Mouse (Mus musculus) stomach, embryonic 16.5 days (tissue): ENCODE data around the gene Gp1ba. TPM values are rescaled to one million over a fixed set of nuclear protein-coding genes. Genes with fewer than 3 reads are reported as not detected.
A peak's percentile ranks its signal among the peaks of the same experiment; 100 is the strongest.

Experiments used
- ATAC-seq: fragments of 200-750 bp; cut with Nextera tagmentation; 2 replicates; pipeline ENCODE4 v1.8.0; 2017; ENCODE audit warnings: moderate number of reproducible peaks, moderate TSS enrichment; ENCODE audit not compliant: insufficient read depth, low FRiP score
- H3K27ac ChIP-seq: fragments of 300-500 bp; sonication (generic); 2 replicates; pipeline ENCODE4 v1.5.1; 2014; ENCODE audit warnings: low read length
- H3K27me3 ChIP-seq: fragments of 300-500 bp; sonication (generic); 2 replicates; pipeline ENCODE4 v1.6.1; 2014; ENCODE audit warnings: low read length, control low read depth, mixed read lengths; ENCODE audit not compliant: control insufficient read depth, insufficient read depth
- H3K36me3 ChIP-seq: fragments of 300-500 bp; sonication (generic); 2 replicates; pipeline ENCODE4 v1.6.1; 2014; ENCODE audit warnings: low read length; ENCODE audit not compliant: control insufficient read depth, insufficient read depth
- H3K4me1 ChIP-seq: fragments of 300-500 bp; sonication (generic); 2 replicates; pipeline ENCODE4 v1.6.1; 2014; ENCODE audit warnings: low read length, control low read depth, mixed read lengths; ENCODE audit not compliant: control insufficient read depth, insufficient read depth
- H3K4me2 ChIP-seq: fragments of 300-500 bp; sonication (generic); 2 replicates; pipeline ENCODE4 v1.6.1; 2014; ENCODE audit warnings: low read depth, low read length, mixed read lengths
- H3K4me3 ChIP-seq: fragments of 300-500 bp; sonication (generic); replicated peaks from 2 replicates; pipeline ENCODE4 v1.5.1; 2014; ENCODE audit warnings: mild to moderate bottlenecking, low read length
- H3K9ac ChIP-seq: fragments of 300-500 bp; sonication (generic); 2 replicates; pipeline ENCODE4 v1.6.1; 2014; ENCODE audit warnings: low read length
- H3K9me3 ChIP-seq: fragments of 300-500 bp; sonication (generic); replicated peaks from 2 replicates; pipeline ENCODE4 v1.6.1; 2016; ENCODE audit warnings: low read length, control low read depth; ENCODE audit not compliant: control insufficient read depth
- WGBS: fragments of 180-500 bp; shearing (Covaris S2); extraction: QIAGEN DNeasy Blood & Tissue Kit; methylation state at CpG from one replicate; pipeline ENCODE4 v1.1.7; 2014; 5-methylcytosine and 5-hydroxymethylcytosine counted together
- polyA plus RNA-seq: library from polyadenylated mRNA; unstranded; fragments of >200 nt; fragmentation: Nextera tagmentation; extraction: Ambion mirVana; gene quantifications from 2 replicates; pipeline ENCODE4 v1.2.1, GENCODE M21; 2015

The Gp1ba gene
- 0.16 and 0.19 TPM in 2 replicates for polyA plus RNA-seq

DNA sequence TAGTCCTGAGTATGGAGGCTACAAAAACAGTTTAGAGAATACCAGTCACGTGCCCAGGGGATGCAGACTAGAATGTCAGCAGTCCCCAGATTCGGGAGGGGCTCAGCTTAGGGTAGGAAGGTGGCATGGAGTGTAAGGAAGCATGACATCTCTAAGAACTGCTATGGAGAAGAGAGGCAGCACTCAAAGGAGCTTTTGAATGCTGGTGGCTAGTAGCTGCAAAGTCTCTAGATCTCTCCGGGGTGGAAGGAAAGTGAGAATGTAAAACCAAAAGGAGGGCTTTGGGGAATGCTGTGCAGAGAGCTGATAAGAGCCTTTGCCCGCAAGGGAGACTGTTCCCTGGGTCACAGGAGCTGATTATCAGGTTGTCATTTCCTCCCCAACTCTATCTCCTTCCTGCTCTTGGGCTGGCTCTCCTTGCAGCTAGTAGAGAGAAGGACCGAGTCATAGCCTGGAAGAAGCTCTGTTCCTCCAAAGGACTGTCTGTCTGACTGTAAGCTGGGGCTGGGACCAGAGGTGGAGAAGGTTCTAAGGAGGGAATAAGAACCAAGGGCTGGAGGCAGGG, at the start of gene Gp1ba:
Gene Gp1ba, plus strand, starts transcription at position 409 of the 565 bp plus-strand sequence.
- Histone ChIP-seq H3K9me3 (no peaks in the 10 kb centered on the region), H3K4me1 (no peaks in the 10 kb centered on the region), H3K9ac (no peak within 1 kb of the TSS), H3K27ac (no peak within 1 kb of the TSS), H3K4me3 (no peak within 1 kb of the TSS), H3K36me3 (no peaks in the 10 kb centered on the region), H3K27me3 (no peaks in the 10 kb centered on the region), H3K4me2 (no peak within 1 kb of the TSS)
- 21% methylated on average over 5 of the region's 5 CpGs for WGBS
- ATAC-seq = no peak

DNA sequence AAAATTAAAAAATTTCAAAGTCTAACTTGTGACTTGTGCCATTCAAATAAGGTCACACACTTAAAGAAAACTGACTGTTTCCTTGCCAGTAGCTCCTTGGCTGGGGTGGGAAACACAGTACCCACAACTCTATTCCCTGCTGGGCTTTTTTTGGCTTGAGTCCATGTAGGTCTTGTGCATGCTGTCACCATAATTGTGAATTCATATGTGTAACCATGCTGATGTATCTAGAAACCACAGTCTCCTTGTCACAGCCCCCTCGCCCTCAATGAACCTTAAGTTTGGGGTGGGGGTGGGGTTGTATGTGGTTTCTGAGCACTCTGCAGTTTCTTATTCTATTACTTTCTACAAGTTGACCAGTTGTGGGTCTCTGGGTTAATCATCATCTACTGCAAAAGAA, 47.2 kb upstream of the Gp1ba start:
- Histone ChIP-seq H3K4me2 (no peak overlapping the region), H3K9me3 (no peaks in the 10 kb centered on the region), H3K4me3 (no peak overlapping the region), H3K27ac (no peak overlapping the region), H3K36me3 (no peaks in the 10 kb centered on the region), H3K9ac (no peak overlapping the region), H3K4me1 (0 out of 2 replicates have a peak, but pooled peaks cover 9% of the 10 kb centered on the region), H3K27me3 (no peaks in the 10 kb centered on the region)
- no peak for ATAC-seq
- 83% methylated on average over 1 of the region's 1 CpGs for WGBS

DNA sequence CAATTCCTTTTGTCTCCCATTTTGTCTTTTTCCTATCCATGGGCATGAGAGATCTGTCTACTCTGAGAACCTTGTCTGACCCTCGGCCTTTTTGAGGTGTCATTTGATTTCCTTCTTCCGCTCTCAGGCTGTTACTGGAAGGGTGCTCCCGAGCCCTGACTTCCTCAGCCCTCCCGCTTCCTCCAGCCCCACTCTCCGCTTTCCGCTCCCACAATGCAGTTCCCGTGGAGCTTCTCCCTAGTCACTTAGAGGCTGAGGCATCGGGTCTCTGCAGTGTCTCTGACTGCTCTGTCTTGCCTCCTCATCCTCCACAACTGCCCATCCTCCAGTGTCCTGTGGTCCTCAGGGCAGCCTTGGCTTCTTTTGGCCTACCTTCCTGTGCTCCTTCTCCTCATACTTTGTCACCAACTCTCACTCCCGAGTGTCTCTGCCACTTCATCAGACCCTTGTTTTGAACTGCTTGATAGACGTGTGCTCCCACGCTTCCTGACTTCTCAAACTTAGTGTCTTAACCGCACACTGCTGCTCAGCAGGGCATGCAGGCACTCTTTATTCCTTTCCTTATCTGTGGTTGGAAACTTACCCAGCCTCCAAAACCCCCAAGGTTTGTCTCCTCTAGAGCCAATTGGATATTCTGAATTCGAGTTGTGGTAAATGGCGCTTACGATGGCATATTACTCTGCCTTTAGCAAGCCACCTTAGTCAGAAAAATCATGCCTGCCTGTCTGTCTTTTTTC, 44.5 kb upstream of the Gp1ba start:
- Histone ChIP-seq H3K4me2 (no peak overlapping the region), H3K27me3 (no peaks in the 10 kb centered on the region), H3K9me3 (no peaks in the 10 kb centered on the region), H3K9ac (no peak overlapping the region), H3K4me3 (no peak overlapping the region), H3K36me3 (0 out of 2 replicates have a peak, but pooled peaks cover 2% of the 10 kb centered on the region), H3K27ac (0 out of 2 replicates have a peak overlapping the region, but pooled peaks have one; percentile 56), H3K4me1 (0 out of 2 replicates have a peak, but pooled peaks cover 8% of the 10 kb centered on the region)
- no peak for ATAC-seq
- WGBS = 81% methylated on average over 15 of the region's 15 CpGs

DNA sequence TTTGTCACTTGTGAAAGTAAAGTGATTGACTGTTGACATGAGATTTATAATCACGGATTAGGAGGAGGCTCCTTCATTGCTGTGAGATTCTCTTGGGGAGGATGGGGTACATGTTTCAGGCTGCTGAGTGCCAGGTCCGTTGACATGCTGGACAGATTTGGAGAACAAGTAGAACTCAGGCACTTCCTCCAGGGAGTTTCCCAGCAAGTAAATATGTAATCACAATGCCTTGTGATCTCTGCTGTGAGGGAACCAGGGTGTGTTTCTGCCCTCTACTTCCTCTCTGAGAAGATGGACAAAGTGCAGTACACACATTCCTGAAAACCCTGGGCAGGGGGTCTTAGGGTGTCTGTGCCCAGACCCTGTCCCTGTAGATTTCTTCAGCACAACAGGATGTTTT, 43.3 kb upstream of the Gp1ba start:
- 0 out of 2 replicates have a peak, but pooled peaks cover 8% of the 10 kb centered on the region for H3K4me1 ChIP-seq
- 42% methylated on average over 2 of the region's 2 CpGs for WGBS
- H3K4me3 ChIP-seq = no peak overlapping the region
- no peaks in the 10 kb centered on the region for H3K9me3 ChIP-seq
- no peak overlapping the region for H3K9ac ChIP-seq
- H3K36me3 ChIP-seq = 0 out of 2 replicates have a peak, but pooled peaks cover 3% of the 10 kb centered on the region
- peak overlapping the region; percentile 56 for H3K27ac ChIP-seq
- no peak overlapping the region for H3K4me2 ChIP-seq
- ATAC-seq = 0 out of 2 replicates have a peak, but pooled peaks have one; percentile 17
- H3K27me3 ChIP-seq = no peaks in the 10 kb centered on the region

DNA sequence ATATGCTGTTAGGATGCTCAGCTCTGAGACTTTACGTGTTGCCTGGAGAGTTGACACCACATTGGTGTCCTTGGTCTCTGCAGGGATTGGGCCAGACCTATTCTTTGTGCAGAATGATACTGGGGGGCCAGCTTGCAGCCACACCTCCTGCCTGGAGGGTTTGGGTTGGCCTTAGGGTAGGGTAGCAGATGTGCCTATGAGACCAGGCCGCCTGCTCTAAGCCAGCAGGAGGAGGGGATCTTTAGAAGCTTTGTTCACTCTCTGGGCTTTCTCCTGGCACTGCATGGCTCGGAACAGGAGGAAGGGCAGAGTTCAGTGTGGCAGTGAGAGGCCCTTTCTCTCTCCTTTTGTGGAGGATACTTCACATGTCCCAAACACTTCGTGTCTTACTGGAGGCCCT, 42.8 kb upstream of the Gp1ba start:
- Histone ChIP-seq H3K4me2 (no peak overlapping the region), H3K27me3 (no peaks in the 10 kb centered on the region), H3K27ac (peak overlapping the region; percentile 55), H3K4me3 (no peak overlapping the region), H3K36me3 (0 out of 2 replicates have a peak, but pooled peaks cover 3% of the 10 kb centered on the region), H3K4me1 (0 out of 2 replicates have a peak, but pooled peaks cover 8% of the 10 kb centered on the region), H3K9ac (no peak overlapping the region), H3K9me3 (no peaks in the 10 kb centered on the region)
- ATAC-seq = no peak
- 60% methylated on average over 4 of the region's 4 CpGs for WGBS

DNA sequence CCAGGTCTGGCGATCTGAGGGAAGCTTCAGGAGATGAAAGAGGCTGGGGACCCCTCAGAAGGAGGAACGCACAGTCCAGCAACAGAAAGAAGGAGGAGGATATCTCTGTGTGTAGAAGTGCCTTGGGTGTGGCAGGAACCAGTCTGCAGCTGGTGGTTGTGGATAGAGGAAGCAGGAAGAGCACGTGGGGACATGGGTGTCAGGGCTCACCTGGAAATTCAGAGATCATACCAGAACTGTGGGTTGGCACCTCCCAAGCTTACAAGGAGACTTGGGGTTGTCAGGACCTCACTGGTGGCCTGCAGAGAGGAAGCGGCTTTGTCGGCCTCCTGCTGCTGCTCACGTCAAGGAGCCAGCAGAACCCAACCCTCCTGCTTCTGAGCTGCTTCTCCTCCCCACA, 41.6 kb upstream of the Gp1ba start:
- H3K4me2 ChIP-seq = no peak overlapping the region
- no peaks in the 10 kb centered on the region for H3K27me3 ChIP-seq
- H3K9ac ChIP-seq = no peak overlapping the region
- H3K27ac ChIP-seq = no peak overlapping the region
- no peaks in the 10 kb centered on the region for H3K9me3 ChIP-seq
- H3K4me1 ChIP-seq = 0 out of 2 replicates have a peak, but pooled peaks cover 8% of the 10 kb centered on the region
- ATAC-seq = no peak
- H3K4me3 ChIP-seq = no peak overlapping the region
- 79% methylated on average over 6 of the region's 6 CpGs for WGBS
- 0 out of 2 replicates have a peak, but pooled peaks cover 3% of the 10 kb centered on the region for H3K36me3 ChIP-seq

DNA sequence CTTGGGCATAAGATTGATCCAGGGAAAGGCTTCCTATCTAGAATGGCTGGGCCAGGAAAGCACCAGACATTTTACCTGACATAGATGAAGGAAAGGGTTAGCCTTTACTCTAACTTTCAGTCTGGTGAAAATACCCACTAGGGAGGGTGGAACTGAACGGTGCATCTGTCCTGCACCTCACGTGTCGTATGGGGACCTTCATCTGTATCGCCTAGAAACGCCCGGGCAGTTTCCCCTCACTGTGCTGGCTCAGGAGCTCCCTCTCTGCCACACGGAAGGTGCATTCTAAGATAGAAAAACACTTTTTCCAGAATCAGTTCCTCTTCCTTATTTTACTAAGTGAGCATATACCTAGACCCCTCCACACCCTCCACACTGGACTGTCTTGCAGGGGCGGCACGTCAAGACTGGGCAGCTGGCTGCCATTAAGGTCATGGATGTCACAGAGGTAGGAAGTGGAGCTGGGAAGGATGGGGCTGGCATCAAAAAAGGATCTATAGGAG, 40.4 kb upstream of the Gp1ba start:
- Histone ChIP-seq H3K4me1 (0 out of 2 replicates have a peak, but pooled peaks cover 8% of the 10 kb centered on the region), H3K9me3 (no peaks in the 10 kb centered on the region), H3K4me3 (no peak overlapping the region), H3K36me3 (0 out of 2 replicates have a peak, but pooled peaks cover 3% of the 10 kb centered on the region), H3K4me2 (no peak overlapping the region), H3K27me3 (no peaks in the 10 kb centered on the region), H3K9ac (no peak overlapping the region), H3K27ac (no peak overlapping the region)
- no peak for ATAC-seq
- 82% methylated on average over 9 of the region's 9 CpGs for WGBS

DNA sequence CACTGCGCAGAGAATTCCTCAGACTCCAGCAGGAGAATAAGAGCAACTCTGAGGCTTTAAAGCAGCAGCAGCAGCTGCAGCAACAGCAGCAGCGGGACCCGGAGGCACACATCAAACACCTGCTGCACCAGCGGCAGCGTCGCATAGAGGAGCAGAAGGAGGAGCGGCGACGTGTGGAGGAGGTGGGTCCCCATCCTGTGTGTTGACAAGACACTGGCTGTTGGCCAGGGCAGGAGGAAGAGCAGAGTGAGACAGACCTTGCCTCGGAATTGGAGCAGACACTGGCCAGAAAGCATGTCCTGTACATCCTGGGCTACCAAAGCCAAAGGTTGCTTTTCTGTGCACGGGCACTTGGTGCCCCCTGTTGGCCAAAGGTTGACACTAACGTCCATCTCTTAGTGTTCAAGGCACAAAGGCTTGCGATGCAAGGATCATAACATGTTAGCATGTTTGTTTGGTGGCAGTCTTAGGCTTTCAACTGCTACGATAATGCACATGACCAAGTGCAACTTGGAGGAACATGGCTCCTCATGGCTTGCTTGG, 33.8 kb upstream of the Gp1ba start:
- H3K4me3 ChIP-seq = no peak overlapping the region
- H3K36me3 ChIP-seq = peaks cover 16% of the 10 kb centered on the region
- WGBS = 52% methylated on average over 14 of the region's 14 CpGs
- ATAC-seq = 0 out of 2 replicates have a peak, but pooled peaks have one; percentile 30
- H3K9ac ChIP-seq = no peak overlapping the region
- no peaks in the 10 kb centered on the region for H3K4me1 ChIP-seq
- H3K9me3 ChIP-seq = no peaks in the 10 kb centered on the region
- H3K4me2 ChIP-seq = no peak overlapping the region
- no peaks in the 10 kb centered on the region for H3K27me3 ChIP-seq
- no peak overlapping the region for H3K27ac ChIP-seq

DNA sequence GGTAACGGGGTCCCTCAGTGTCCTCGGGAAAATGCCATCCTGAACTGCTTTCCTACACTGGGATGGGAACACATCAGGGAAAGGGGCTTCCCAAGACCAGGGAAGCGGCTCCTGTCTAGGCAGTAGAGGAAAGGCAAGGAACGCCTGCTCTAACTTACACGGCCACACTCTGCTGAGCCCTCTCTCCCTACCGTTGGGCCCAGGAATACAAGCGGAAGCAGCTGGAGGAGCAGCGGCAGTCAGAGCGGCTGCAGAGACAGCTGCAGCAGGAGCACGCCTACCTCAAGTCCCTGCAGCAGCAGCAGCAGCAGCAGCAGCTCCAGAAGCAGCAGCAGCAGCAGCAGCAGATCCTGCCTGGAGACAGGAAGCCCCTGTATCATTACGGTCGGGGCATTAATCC, 32.2 kb upstream of the Gp1ba start:
- Histone ChIP-seq H3K9me3 (no peaks in the 10 kb centered on the region), H3K9ac (no peak overlapping the region), H3K4me1 (no peaks in the 10 kb centered on the region), H3K27me3 (no peaks in the 10 kb centered on the region), H3K36me3 (peaks cover 22% of the 10 kb centered on the region), H3K4me3 (no peak overlapping the region), H3K27ac (no peak overlapping the region), H3K4me2 (no peak overlapping the region)
- 72% methylated on average over 12 of the region's 12 CpGs for WGBS
- ATAC-seq = no peak
